Mouse (Mus musculus) lung, postnatal 0 days (tissue): ENCODE results near the gene 1700056E22Rik. TPM values are rescaled to one million over a fixed set of nuclear protein-coding genes. Genes with fewer than 3 reads are reported as not detected.

Source experiments
- ATAC-seq: fragments of 200-750 bp; cut with Nextera tagmentation; 2 replicates; pipeline ENCODE4 v1.8.0; 2017; ENCODE audit warnings: moderate library complexity
- DNase-seq: peaks from one replicate; pipeline ENCODE4 v3.0.0-alpha.2; 2016; ENCODE audit warnings: low spot score
- H3K27ac ChIP-seq: fragments of 300-500 bp; sonication (generic); 2 replicates; pipeline ENCODE4 v1.5.1; 2014; ENCODE audit warnings: antibody characterized with exemption, mild to moderate bottlenecking, low read length, mixed read lengths
- H3K27me3 ChIP-seq: fragments of 300-500 bp; sonication (generic); replicated peaks from 2 replicates; pipeline ENCODE4 v1.6.1; 2014; ENCODE audit warnings: low read length, mixed read lengths; ENCODE audit not compliant: insufficient read depth
- H3K36me3 ChIP-seq: fragments of 300-500 bp; sonication (generic); 2 replicates; pipeline ENCODE4 v1.6.1; 2014; ENCODE audit warnings: low read length, mixed read lengths; ENCODE audit not compliant: insufficient read depth
- H3K4me1 ChIP-seq: fragments of 300-500 bp; sonication (generic); 2 replicates; pipeline ENCODE4 v1.6.1; 2014; ENCODE audit warnings: antibody characterized with exemption, low read depth, low read length, mixed read lengths; ENCODE audit not compliant: insufficient read depth
- H3K4me2 ChIP-seq: fragments of 300-500 bp; sonication (generic); replicated peaks from 2 replicates; pipeline ENCODE4 v1.6.1; 2014; ENCODE audit warnings: low read depth, mild to moderate bottlenecking, low read length, moderate library complexity, mixed read lengths
- H3K4me3 ChIP-seq: fragments of 300-500 bp; sonication (generic); 2 replicates; pipeline ENCODE4 v1.5.1; 2014; ENCODE audit warnings: low read depth, low read length
- H3K9ac ChIP-seq: fragments of 300-500 bp; sonication (generic); replicated peaks from 2 replicates; pipeline ENCODE4 v1.6.1; 2014; ENCODE audit warnings: low read depth, mild to moderate bottlenecking
- H3K9me3 ChIP-seq: fragments of 300-500 bp; sonication (generic); 2 replicates; pipeline ENCODE4 v1.6.1; 2016; ENCODE audit warnings: low read length, mixed read lengths
- CTCF ChIP-seq: IDR thresholded peaks from 2 replicates; pipeline ENCODE4 v1.5.1; 2016; ENCODE audit warnings: antibody characterized with exemption, mild to moderate bottlenecking
- EP300 ChIP-seq: IDR thresholded peaks from 2 replicates; pipeline ENCODE4 v1.6.1; 2016; ENCODE audit warnings: antibody characterized with exemption, mild to moderate bottlenecking, control low read depth
- WGBS: fragments of 180-500 bp; shearing (Covaris S2); extraction: QIAGEN DNeasy Blood & Tissue Kit; methylation state at CpG from one replicate; pipeline ENCODE4 v1.1.7; 2014; 5-methylcytosine and 5-hydroxymethylcytosine counted together
- polyA plus RNA-seq: library from polyadenylated mRNA; unstranded; fragments of >200 nt; fragmentation: Nextera tagmentation; extraction: Ambion mirVana; gene quantifications from 2 replicates; pipeline ENCODE4 v1.2.1, GENCODE M21; 2015

1700056E22Rik gene
- polyA plus RNA-seq, 1 experiment from 2014 or later, result 2.3 TPM

- no peaks in the 10 kb centered on the region for H3K9me3 ChIP-seq
- H3K9ac ChIP-seq, result no peak overlapping the region
- peaks cover 8% of the 10 kb centered on the region; the same call in 1 of the 2 replicates for H3K4me1 ChIP-seq
- H3K27ac ChIP-seq, result no peak overlapping the region
- no peaks in the 10 kb centered on the region for H3K27me3 ChIP-seq
- ATAC-seq, result no peak
- no peak for TF ChIP-seq EP300
- TF ChIP-seq CTCF, result no peak
- 52% methylated on average over 9 of the region's 9 CpGs for WGBS
- DNase-seq, result no peak
- H3K36me3 ChIP-seq, result no peaks in the 10 kb centered on the region
- H3K4me2 ChIP-seq, result no peak overlapping the region
- H3K4me3 ChIP-seq, result no peak overlapping the region
These were observed 13.7 kb upstream of the 1700056E22Rik start for GRCm38 (mm10) chr1:184047818-184048217.

GRCm38 (mm10) chr1:184046070-184046677, 12.1 kb upstream of the 1700056E22Rik start:
- no peak overlapping the region for H3K4me2 ChIP-seq
- no peak overlapping the region for H3K4me3 ChIP-seq
- H3K36me3 ChIP-seq, result no peaks in the 10 kb centered on the region
- TF ChIP-seq CTCF (no peak), EP300 (no peak)
- H3K4me1 ChIP-seq, result no peaks in the 10 kb centered on the region; the same call in 1 of the 2 replicates
- no peak overlapping the region for H3K27ac ChIP-seq
- no peaks in the 10 kb centered on the region for H3K27me3 ChIP-seq
- DNase-seq (no peak), ATAC-seq (no peak)
- WGBS, result 58% methylated on average over 6 of the region's 6 CpGs
- H3K9me3 ChIP-seq, result no peaks in the 10 kb centered on the region
- H3K9ac ChIP-seq, result no peak overlapping the region

- no peak overlapping the region for H3K4me2 ChIP-seq
- H3K4me1 ChIP-seq, result no peaks in the 10 kb centered on the region
- no peak overlapping the region for H3K27ac ChIP-seq
- no peaks in the 10 kb centered on the region for H3K27me3 ChIP-seq
- no peak overlapping the region for H3K4me3 ChIP-seq
- no peak for TF ChIP-seq CTCF
- TF ChIP-seq EP300, result no peak
- no peaks in the 10 kb centered on the region for H3K36me3 ChIP-seq
- no peak for ATAC-seq
- no peak overlapping the region for H3K9ac ChIP-seq
- WGBS, result 88% methylated on average over 6 of the region's 6 CpGs
- no peak for DNase-seq
- no peaks in the 10 kb centered on the region for H3K9me3 ChIP-seq
These were observed 9.3 kb upstream of the 1700056E22Rik start for GRCm38 (mm10) chr1:184043391-184043790.

- Histone ChIP-seq H3K36me3 (no peaks in the 10 kb centered on the region), H3K4me2 (no peak overlapping the region), H3K9ac (no peak overlapping the region), H3K4me3 (no peak overlapping the region), H3K9me3 (no peaks in the 10 kb centered on the region), H3K27ac (no peak overlapping the region), H3K27me3 (no peaks in the 10 kb centered on the region), H3K4me1 (no peaks in the 10 kb centered on the region)
- ATAC-seq (no peak), DNase-seq (no peak)
- WGBS, result 64% methylated on average over 9 of the region's 9 CpGs
- no peak for TF ChIP-seq EP300
- TF ChIP-seq CTCF, result no peak
These were observed 8.6 kb upstream of the 1700056E22Rik start for GRCm38 (mm10) chr1:184042745-184043144.

- H3K9ac ChIP-seq, result no peak overlapping the region
- no peak overlapping the region for H3K27ac ChIP-seq
- peak; percentile 70 for ATAC-seq
- no peak; the same call in 1 of the 2 replicates for TF ChIP-seq CTCF
- 0 out of 2 replicates have a peak, but pooled peaks have one; percentile 9 for TF ChIP-seq EP300
- H3K36me3 ChIP-seq, result no peaks in the 10 kb centered on the region
- no peak overlapping the region for H3K4me3 ChIP-seq
- 48% methylated on average over 9 of the region's 9 CpGs for WGBS
- H3K27me3 ChIP-seq, result no peaks in the 10 kb centered on the region
- DNase-seq, result peak; percentile 54
- no peaks in the 10 kb centered on the region for H3K9me3 ChIP-seq
- H3K4me1 ChIP-seq, result no peaks in the 10 kb centered on the region
- H3K4me2 ChIP-seq, result no peak overlapping the region
These were observed 7.9 kb upstream of the 1700056E22Rik start for GRCm38 (mm10) chr1:184041778-184042573.

- no peak overlapping the region for H3K4me3 ChIP-seq
- TF ChIP-seq EP300 (no peak), CTCF (no peak)
- no peak overlapping the region for H3K27ac ChIP-seq
- no peaks in the 10 kb centered on the region for H3K27me3 ChIP-seq
- H3K9me3 ChIP-seq, result no peaks in the 10 kb centered on the region
- no peaks in the 10 kb centered on the region for H3K36me3 ChIP-seq
- ATAC-seq, result no peak
- DNase-seq, result no peak
- no peaks in the 10 kb centered on the region for H3K4me1 ChIP-seq
- no peak overlapping the region for H3K9ac ChIP-seq
- 79% methylated on average over 1 of the region's 1 CpGs for WGBS
- no peak overlapping the region for H3K4me2 ChIP-seq
These were observed 6.8 kb upstream of the 1700056E22Rik start for GRCm38 (mm10) chr1:184040906-184041305.
